In the genomic region with DNA sequence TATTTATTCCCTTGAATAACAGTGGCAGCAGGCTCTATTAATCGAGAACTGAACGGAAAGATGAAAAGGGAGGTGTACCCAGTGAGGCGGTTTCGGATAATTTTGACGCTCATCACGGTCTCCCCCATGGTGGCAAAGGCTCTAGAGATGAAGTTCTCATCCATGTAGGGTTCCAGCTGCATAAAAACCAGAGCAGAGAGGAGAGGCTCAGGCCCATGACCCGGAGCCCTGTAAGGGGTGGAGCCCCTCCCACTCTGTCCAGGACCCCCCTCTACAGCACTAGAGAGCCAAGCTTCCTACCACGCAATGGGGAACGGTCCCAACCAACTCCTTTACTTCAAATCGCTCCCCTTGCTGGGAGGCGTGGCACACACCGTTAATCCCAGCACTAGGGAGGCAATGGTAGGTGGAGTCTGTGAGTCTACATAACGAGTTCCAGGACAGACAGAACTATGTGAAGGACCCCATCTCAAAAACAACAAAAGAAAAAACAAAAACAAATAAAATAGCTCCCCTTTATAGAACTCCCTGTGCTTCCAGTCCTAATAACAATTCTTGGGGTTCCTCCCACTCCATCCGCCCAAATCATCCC, we compare ENCODE assay signal across 8 mouse cellular contexts. TPM values are rescaled to one million over a fixed set of nuclear protein-coding genes. Genes with fewer than 3 reads are reported as not detected.
DNase-seq lines count a peak whose midpoint lies in the region; ATAC-seq and TF ChIP-seq lines count a peak whose summit lies in the region.

No protein-coding gene starts in this region.

- no peaks in the 10 kb centered on the region for H3K9me3 ChIP-seq in heart, embryonic 12.5 days (replicated peaks)
- H3K9me3 ChIP-seq in ES-Bruce4 (replicated peaks; ENCODE audit: control insufficient read depth, insufficient read depth, low read length, poor library complexity, severe bottlenecking) = no peaks in the 10 kb centered on the region
- H3K9me3 ChIP-seq in forebrain, postnatal 0 days (ENCODE audit: low read length) = no peaks in the 10 kb centered on the region
- no peaks in the 10 kb centered on the region for H3K9me3 ChIP-seq in liver, postnatal 0 days (ENCODE audit: low read length)

- no peak for TF ChIP-seq CTCF in ES-Bruce4 (IDR thresholded peaks at IDR 0.05; ENCODE audit: low read depth, low read length)
- no peak for TF ChIP-seq CTCF in forebrain, postnatal 0 days (IDR thresholded peaks at IDR 0.05; ENCODE audit: low read depth)
- no peak for TF ChIP-seq CTCF in liver, postnatal 0 days (IDR thresholded peaks at IDR 0.05; ENCODE audit: low read depth)

- no peak for TF ChIP-seq POLR2A in ES-Bruce4 (IDR thresholded peaks at IDR 0.05; ENCODE audit: insufficient read depth, low read length)

- no peak for TF ChIP-seq EP300 in ES-Bruce4 (IDR thresholded peaks at IDR 0.05; ENCODE audit: insufficient read depth, low read depth, low read length)
- no peak for TF ChIP-seq EP300 in liver, postnatal 0 days (IDR thresholded peaks at IDR 0.05; ENCODE audit: low read depth)

- intact Hi-C loops in heart, postnatal 10 days (cut with DNase I) = loop anchor here (2.0 kb wide), 1 partner anchor 20 kb away; no protein-coding TSS in a partner anchor

- no peaks in the 10 kb centered on the region for H3K27me3 ChIP-seq in heart, embryonic 12.5 days (replicated peaks)
- H3K27me3 ChIP-seq in ES-Bruce4 (ENCODE audit: control insufficient read depth, insufficient read depth, low read length, poor library complexity, severe bottlenecking) = no peaks in the 10 kb centered on the region
- no peaks in the 10 kb centered on the region for H3K27me3 ChIP-seq in forebrain, postnatal 0 days (ENCODE audit: insufficient read depth, low read length)
- H3K27me3 ChIP-seq in liver, postnatal 0 days (ENCODE audit: insufficient read depth, low read length) = no peaks in the 10 kb centered on the region

- H3K4me2 ChIP-seq in heart, embryonic 12.5 days = peak overlapping the region; percentile 76
- H3K4me2 ChIP-seq in forebrain, postnatal 0 days (ENCODE audit: low read depth) = peak overlapping the region; percentile 73
- peak overlapping the region; percentile 79 for H3K4me2 ChIP-seq in liver, postnatal 0 days (ENCODE audit: low read depth, low read length)

- H3K4me3 ChIP-seq in heart, embryonic 12.5 days = peak overlapping the region; percentile 88
- H3K4me3 ChIP-seq in ES-Bruce4 (ENCODE audit: low read depth, low read length) = peak overlapping the region; percentile 70
- peak overlapping the region; percentile 83 for H3K4me3 ChIP-seq in forebrain, postnatal 0 days (ENCODE audit: low read depth, low read length)
- H3K4me3 ChIP-seq in liver, postnatal 0 days (ENCODE audit: low read depth, low read length) = peak overlapping the region; percentile 66

- WGBS in heart, embryonic 12.5 days = 50% methylated on average over 14 of the region's 14 CpGs
- 39% methylated on average over 14 of the region's 14 CpGs for WGBS in forebrain, postnatal 0 days
- 58% methylated on average over 14 of the region's 14 CpGs for whole genome bisulfite sequencing in liver, postnatal 0 days (ENCODE audit: insufficient replicate concordance)

- peaks cover 13% of the 10 kb centered on the region for H3K4me1 ChIP-seq in heart, embryonic 12.5 days (replicated peaks)
- H3K4me1 ChIP-seq in ES-Bruce4 (ENCODE audit: control insufficient read depth, insufficient read depth, low read length) = no peaks in the 10 kb centered on the region
- peaks cover 7% of the 10 kb centered on the region; the same call in 1 of the 2 replicates for H3K4me1 ChIP-seq in forebrain, postnatal 0 days (ENCODE audit: insufficient read depth)
- H3K4me1 ChIP-seq in liver, postnatal 0 days (ENCODE audit: insufficient read depth) = peaks cover 11% of the 10 kb centered on the region

- peaks cover 47% of the 10 kb centered on the region for H3K36me3 ChIP-seq in heart, embryonic 12.5 days
- peaks cover 22% of the 10 kb centered on the region for H3K36me3 ChIP-seq in ES-Bruce4 (ENCODE audit: control insufficient read depth, insufficient read depth, low read length, poor library complexity, severe bottlenecking)
- H3K36me3 ChIP-seq in forebrain, postnatal 0 days (ENCODE audit: insufficient read depth) = peaks cover 23% of the 10 kb centered on the region
- H3K36me3 ChIP-seq in liver, postnatal 0 days (replicated peaks; ENCODE audit: insufficient read depth, low read length) = peaks cover 25% of the 10 kb centered on the region

- H3K27ac ChIP-seq in heart, embryonic 12.5 days (ENCODE audit: poor library complexity, severe bottlenecking) = 0 out of 2 replicates have a peak overlapping the region, but pooled peaks have one; percentile 91
- H3K27ac ChIP-seq in ES-Bruce4 (ENCODE audit: insufficient read depth, low read length) = peak overlapping the region; percentile 43
- H3K27ac ChIP-seq in forebrain, postnatal 0 days (ENCODE audit: low read depth, low read length) = no peak overlapping the region; the same call in 1 of the 2 replicates
- peak overlapping the region; percentile 87 for H3K27ac ChIP-seq in liver, postnatal 0 days (ENCODE audit: low read depth)

- peak overlapping the region; percentile 94 for H3K9ac ChIP-seq in heart, embryonic 12.5 days
- H3K9ac ChIP-seq in ES-Bruce4 (ENCODE audit: low read depth, poor library complexity, severe bottlenecking) = peak overlapping the region; percentile 37
- peak overlapping the region; percentile 91 for H3K9ac ChIP-seq in forebrain, postnatal 0 days
- H3K9ac ChIP-seq in liver, postnatal 0 days (replicated peaks) = peak overlapping the region; percentile 77

- DNase-seq in heart, postnatal 10 days = no peak
- peak; percentile 2 for DNase-seq in forebrain, postnatal 0 days
- no peak for DNase-seq in liver, postnatal 0 days
- DNase-seq in cerebellum, adult 11 months = no peak
- no peak for DNase-seq in cerebellum, adult 11-12 months
- no peak for DNase-seq in thymus, postnatal 36 days

- ATAC-seq in heart, embryonic 12.5 days (ENCODE audit: insufficient number of reproducible peaks, low FRiP score) = no peak
- ATAC-seq in forebrain, postnatal 0 days = no peak
- no peak for ATAC-seq in liver, postnatal 0 days

RNA-seq across cellular contexts. Expression of gene Trnau1ap, which starts 0.9 kb away (rescaled TPM):
- 64.8 and 68.5 TPM in 2 replicates for polyA plus RNA-seq in heart, embryonic 12.5 days (2016; fragmentation: Nextera tagmentation; extraction: Ambion mirVana)
- total RNA-seq in heart, postnatal 10 days (2021) = 10 to 100 TPM; 28.3 to 29.5 TPM
- 35.2 and 36.1 TPM in 2 replicates for polyA plus RNA-seq in ES-Bruce4 (2011; ENCODE audit: insufficient read depth, insufficient read length, low read depth, missing spikeins)
- total RNA-seq in forebrain, postnatal 0 days (2014; rRNA removed) = 57.2 and 62.1 TPM in 2 replicates
- 62.1 and 75.6 TPM in 2 replicates for polyA plus RNA-seq in forebrain, postnatal 0 days (2015; fragmentation: Nextera tagmentation; extraction: Ambion mirVana)
- polyA plus RNA-seq in liver, postnatal 0 days (2015; fragmentation: Nextera tagmentation; extraction: Ambion mirVana) = 30.4 and 33.8 TPM in 2 replicates

RNA-seq across cellular contexts. Expression of gene Rcc1, which starts 24.9 kb away (rescaled TPM):
- 39.2 and 47.1 TPM in 2 replicates for polyA plus RNA-seq in heart, embryonic 12.5 days (2016; fragmentation: Nextera tagmentation; extraction: Ambion mirVana)
- 10 to 100 TPM; 13.9 to 17.0 TPM for total RNA-seq in heart, postnatal 10 days (2021)
- 78.8 and 83.1 TPM in 2 replicates for polyA plus RNA-seq in ES-Bruce4 (2011; ENCODE audit: insufficient read depth, insufficient read length, low read depth, missing spikeins)
- total RNA-seq in forebrain, postnatal 0 days (2014; rRNA removed) = 19.1 and 22.4 TPM in 2 replicates
- polyA plus RNA-seq in forebrain, postnatal 0 days (2015; fragmentation: Nextera tagmentation; extraction: Ambion mirVana) = 23.3 and 24.9 TPM in 2 replicates
- 21.3 and 25.6 TPM in 2 replicates for polyA plus RNA-seq in liver, postnatal 0 days (2015; fragmentation: Nextera tagmentation; extraction: Ambion mirVana)

RNA-seq across cellular contexts. Expression of gene Rab42, which starts 25.3 kb away (rescaled TPM):
- polyA plus RNA-seq in heart, embryonic 12.5 days (2016; fragmentation: Nextera tagmentation; extraction: Ambion mirVana) = 1.1 TPM in 2 replicates
- total RNA-seq in heart, postnatal 10 days (2021) = 1 to 10 TPM; 1.1 TPM
- 0.90 TPM in 1 of 2 replicates, not detected in the other for polyA plus RNA-seq in ES-Bruce4 (2011; ENCODE audit: insufficient read depth, insufficient read length, low read depth, missing spikeins)
- total RNA-seq in forebrain, postnatal 0 days (2014; rRNA removed) = 0.71 and 1.8 TPM in 2 replicates
- 2.3 and 2.5 TPM in 2 replicates for polyA plus RNA-seq in forebrain, postnatal 0 days (2015; fragmentation: Nextera tagmentation; extraction: Ambion mirVana)
- polyA plus RNA-seq in liver, postnatal 0 days (2015; fragmentation: Nextera tagmentation; extraction: Ambion mirVana) = 0.30 and 0.73 TPM in 2 replicates

RNA-seq across cellular contexts. Expression of gene Taf12, which starts 54.3 kb away (rescaled TPM):
- 34.7 and 39.5 TPM in 2 replicates for polyA plus RNA-seq in heart, embryonic 12.5 days (2016; fragmentation: Nextera tagmentation; extraction: Ambion mirVana)
- 10 to 100 TPM; 21.8 to 28.0 TPM for total RNA-seq in heart, postnatal 10 days (2021)
- polyA plus RNA-seq in ES-Bruce4 (2011; ENCODE audit: insufficient read depth, insufficient read length, low read depth, missing spikeins) = 34.3 and 35.2 TPM in 2 replicates
- 8.0 and 15.2 TPM in 2 replicates for total RNA-seq in forebrain, postnatal 0 days (2014; rRNA removed)
- polyA plus RNA-seq in forebrain, postnatal 0 days (2015; fragmentation: Nextera tagmentation; extraction: Ambion mirVana) = 27.8 and 30.5 TPM in 2 replicates
- 27.8 and 28.2 TPM in 2 replicates for polyA plus RNA-seq in liver, postnatal 0 days (2015; fragmentation: Nextera tagmentation; extraction: Ambion mirVana)

Comparison
In these comparisons a context has a peak if more than half of its experiments do, and no peak if none do; other contexts are left out.
1. H3K9ac ChIP-seq: peak in every context shown above with its lines; median percentile 94 in heart, embryonic 12.5 days; 91 in forebrain, postnatal 0 days; 77 in liver, postnatal 0 days; 37 in ES-Bruce4.